Mouse (Mus musculus) mammary gland, adult 2 months (tissue): Measurements from ENCODE around the gene Trmt10b. TPM values are rescaled to one million over a fixed set of nuclear protein-coding genes. Genes with fewer than 3 reads are reported as not detected.

ENCODE experiments used
- polyA plus RNA-seq: library from polyadenylated mRNA; depleted of rRNA; stranded (reverse); fragments of >200 nt; gene quantifications from 2 replicates; pipeline ENCODE4 v1.2.3, GENCODE M21; 2012; ENCODE audit warnings: low replicate concordance; rRNA removed

Gene Trmt10b
- polyA plus RNA-seq: 0.92 and 3.1 TPM in 2 replicates

DNA sequence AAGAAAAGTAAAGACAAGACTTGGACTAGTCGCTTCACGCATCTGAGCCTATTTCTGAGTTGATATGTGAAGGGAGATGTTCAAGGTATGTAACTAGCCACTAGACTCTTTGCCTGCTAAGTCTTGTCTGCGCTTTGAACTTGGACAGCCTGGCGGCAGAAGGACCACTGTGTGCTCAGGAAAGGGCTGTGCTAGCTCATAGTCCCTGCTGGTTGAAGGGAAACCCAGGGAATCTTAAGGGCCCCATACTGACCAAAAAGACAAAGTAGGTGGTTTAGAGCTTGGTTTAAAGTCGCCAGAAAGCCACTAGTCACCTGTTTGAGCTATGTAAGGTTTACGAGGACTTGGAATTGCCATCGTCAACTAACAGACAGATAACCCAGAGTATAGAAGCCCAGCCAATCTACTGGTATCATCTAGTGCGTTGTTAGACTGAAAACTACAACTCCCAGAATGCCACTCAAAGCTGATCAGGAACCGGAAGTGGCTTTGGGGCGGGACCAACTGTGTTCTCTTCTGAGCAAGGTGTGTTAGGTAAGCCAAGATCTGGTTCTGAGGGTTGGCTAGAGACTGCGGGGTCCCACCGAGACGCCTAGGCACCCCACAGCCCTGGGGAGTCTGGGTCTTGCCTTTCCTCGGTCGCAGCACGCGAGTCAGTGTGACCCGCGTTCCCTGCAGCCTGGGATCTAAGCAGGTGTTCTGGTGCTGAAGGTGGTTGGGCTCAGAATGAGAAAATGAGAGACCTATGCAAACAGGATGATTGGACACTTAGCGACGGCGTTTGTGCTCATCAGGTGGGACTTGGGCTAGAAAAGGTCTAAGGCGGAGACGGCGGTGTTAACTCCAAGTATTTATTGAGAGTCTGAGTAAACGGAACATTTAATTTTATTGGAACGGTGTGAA, at the start of gene Trmt10b:
Gene Trmt10b (plus strand): TSS at position 466 of the 903 bp plus-strand sequence.

DNA sequence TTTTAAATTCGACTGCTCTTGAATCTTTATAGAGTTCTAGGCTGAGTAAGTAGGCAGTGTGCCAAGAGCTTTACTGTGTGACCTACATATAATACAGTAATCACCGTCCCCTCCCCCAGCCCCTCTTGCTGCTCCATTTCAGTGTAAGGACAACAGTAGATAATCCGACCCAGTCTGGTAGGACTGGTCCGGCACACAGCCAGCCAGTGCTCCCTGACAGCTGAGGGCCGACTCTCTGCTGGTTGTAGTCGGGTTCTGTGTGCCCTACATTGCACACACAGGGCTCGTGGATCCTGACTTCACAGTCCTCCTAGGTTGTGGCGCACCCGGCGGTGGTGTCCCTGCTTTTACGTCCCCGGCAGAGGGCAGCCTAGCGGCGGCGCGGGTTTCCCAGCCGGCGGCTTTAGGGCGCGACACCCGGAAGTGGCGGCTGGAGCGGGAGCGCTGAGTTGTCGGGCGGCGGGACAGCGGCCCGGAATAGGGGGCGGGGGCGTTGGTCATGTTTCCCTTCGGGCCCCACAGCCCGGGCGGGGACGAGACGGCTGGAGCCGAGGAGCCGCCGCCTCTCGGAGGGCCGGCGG, 44.8 kb downstream of the Trmt10b start, which contains the start of gene Dcaf10:
Gene Dcaf10 (plus strand): TSS at position 433 of the 581 bp plus-strand sequence.

DNA sequence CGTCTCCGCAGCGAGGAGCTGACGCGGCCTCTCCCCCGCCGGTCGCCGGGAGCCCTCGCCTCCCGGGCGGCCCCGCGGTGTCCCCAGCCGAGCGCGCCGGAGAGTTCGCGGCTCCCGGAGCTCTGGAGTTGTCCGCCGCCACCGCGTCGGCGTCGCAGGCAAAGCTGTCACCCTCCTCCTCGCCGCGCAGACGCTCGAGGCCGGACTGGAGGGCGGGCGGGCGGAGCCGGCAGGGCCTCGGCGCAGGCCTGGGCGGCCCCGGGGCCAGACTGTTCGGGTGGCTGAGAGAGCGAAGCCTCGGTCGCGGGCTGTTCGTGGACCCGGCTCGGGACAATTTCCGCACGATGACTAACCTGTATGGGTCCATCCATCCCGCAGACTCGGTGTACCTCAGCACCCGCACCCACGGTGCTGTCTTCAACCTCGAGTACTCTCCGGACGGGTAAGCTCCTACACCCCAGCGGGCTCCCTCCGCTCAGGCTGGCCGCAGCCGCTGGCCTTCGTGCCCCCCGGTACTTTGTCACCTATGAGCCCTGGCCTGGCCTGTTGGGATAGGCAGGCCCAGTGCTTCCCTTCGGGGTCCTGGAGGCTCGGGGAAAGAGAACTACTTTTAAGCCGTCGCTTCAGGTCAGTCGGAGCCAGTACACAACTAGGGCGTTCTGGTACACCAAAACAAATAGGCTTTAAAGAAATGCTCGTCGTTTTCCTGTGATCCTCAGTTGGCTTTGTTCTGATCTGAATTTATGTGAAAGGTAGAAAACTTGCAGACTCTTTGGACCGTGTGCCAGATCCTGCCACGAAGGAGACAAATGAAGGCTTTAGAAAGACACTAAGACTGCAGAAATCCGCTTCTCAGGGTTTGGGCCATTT, 45.6 kb downstream of the Trmt10b start, which contains the start of gene Exosc3:
Gene Exosc3 (minus strand): TSS at position 447 of the 870 bp plus-strand sequence.

Other genes with a start within 250 kb of the Trmt10b start
- gene Fbxo10, start 212.5 kb upstream of the Trmt10b start, polyA plus RNA-seq: 11.5 and 13.5 TPM in 2 replicates
- 39.7 and 71.3 TPM in 2 replicates for gene Tomm5, start 189.0 kb upstream of the Trmt10b start, polyA plus RNA-seq
- gene Frmpd1, start 112.3 kb upstream of the Trmt10b start, polyA plus RNA-seq: 0.59 and 0.67 TPM in 2 replicates
- 12.3 and 39.8 TPM in 2 replicates for gene Dcaf10, start 45.0 kb downstream of the Trmt10b start, polyA plus RNA-seq
- 9.5 and 27.6 TPM in 2 replicates for gene Exosc3, start 45.6 kb downstream of the Trmt10b start, polyA plus RNA-seq
- 93.3 and 100 TPM in 2 replicates for gene Slc25a51, start 111.6 kb downstream of the Trmt10b start, polyA plus RNA-seq
- 13.6 and 25.4 TPM in 2 replicates for gene Shb, start 235.3 kb downstream of the Trmt10b start, polyA plus RNA-seq